Mouse (Mus musculus) inflammation-experienced regulatory T-cells, adult 6 months (primary cell): ENCODE results near the gene 4930519P11Rik. TPM values are rescaled to one million over a fixed set of nuclear protein-coding genes. Genes with fewer than 3 reads are reported as not detected.

ENCODE experiments used
- polyA plus RNA-seq, 3 experiments: library from polyadenylated mRNA; unstranded; fragments of 100-300 nt; shearing (Covaris generic); gene quantifications; one replicate each; pipeline ENCODE4 v1.2.1; 2017

The 4930519P11Rik gene
- polyA plus RNA-seq, 3 experiments from 2014 or later: not detected

Other genes starting within 250 kb of the 4930519P11Rik start
- gene Cdk5rap1, start 240.4 kb downstream of the 4930519P11Rik start, polyA plus RNA-seq: 10 to 100 TPM; 14.7 to 89.3 (median 50.7) TPM
- gene Snta1, start 205.3 kb downstream of the 4930519P11Rik start, polyA plus RNA-seq: not detected
- gene Cbfa2t2, start 177.0 kb downstream of the 4930519P11Rik start, polyA plus RNA-seq: 10 to 100 TPM; 18.9 to 26.6 (median 25.6) TPM
- gene 1700003F12Rik, start 66.4 kb downstream of the 4930519P11Rik start, polyA plus RNA-seq: not detected
- not detected for gene Actl10, start 61.7 kb downstream of the 4930519P11Rik start, polyA plus RNA-seq
- 1 to 10 TPM in 2 of 3 experiments, not detected in 1; 1.1 TPM for gene Necab3, start 54.5 kb downstream of the 4930519P11Rik start, polyA plus RNA-seq
- gene E2f1, start 43.5 kb downstream of the 4930519P11Rik start, polyA plus RNA-seq: 1 to 10 TPM; 1.3 to 2.6 (median 1.5) TPM
- gene Pxmp4, start 9.7 kb downstream of the 4930519P11Rik start, polyA plus RNA-seq: 10 to 100 TPM; 15.1 to 21.3 (median 20.2) TPM
- gene Zfp341, start 140 bp downstream of the 4930519P11Rik start, polyA plus RNA-seq: under 1 TPM in 2 of 3 experiments, not detected in 1; 0.59 to 0.88 TPM
- 1 to 10 TPM; 2.8 to 6.5 (median 5.4) TPM for gene Chmp4b, start 38.3 kb upstream of the 4930519P11Rik start, polyA plus RNA-seq
- gene Gm14214, start 156.6 kb upstream of the 4930519P11Rik start, polyA plus RNA-seq: not detected
- gene Raly, start 177.7 kb upstream of the 4930519P11Rik start, polyA plus RNA-seq: 10 to 100 TPM in 2 of 3 experiments, 1 to 10 TPM in 1; 8.0 to 32.4 (median 15.7) TPM
- gene a, start 178.0 kb upstream of the 4930519P11Rik start, polyA plus RNA-seq: not detected